Mouse (Mus musculus): ENCODE measurements around the gene Ntf3.

Ntf3 gene

GRCm38 (mm10) chr6:126159279-126160066, 7.2 kb downstream of the Ntf3 start:
- no peak for DNase-seq (ENCODE audit: low read depth, low spot score)

- DNase-seq (ENCODE audit: low read depth, low spot score) = no peak
Observed at GRCm38 (mm10) chr6:126155928-126156327, 10.8 kb downstream of the Ntf3 start.

- no peak for DNase-seq (ENCODE audit: low read depth, low spot score)
Observed at GRCm38 (mm10) chr6:126154372-126154982, 12.2 kb downstream of the Ntf3 start.

- DNase-seq (ENCODE audit: low read depth, low spot score) = no peak
Observed at GRCm38 (mm10) chr6:126153154-126153553, 13.6 kb downstream of the Ntf3 start.

GRCm38 (mm10) chr6:126143659-126144058, 23.1 kb downstream of the Ntf3 start:
- DNase-seq (ENCODE audit: low read depth, low spot score) = no peak

GRCm38 (mm10) chr6:126142741-126143140, 24.0 kb downstream of the Ntf3 start:
- no peak for DNase-seq (ENCODE audit: low read depth, low spot score)

- no peak for DNase-seq (ENCODE audit: low read depth, low spot score)
Observed at GRCm38 (mm10) chr6:126142021-126142554, 24.6 kb downstream of the Ntf3 start.

GRCm38 (mm10) chr6:126141472-126141871, 25.2 kb downstream of the Ntf3 start:
- DNase-seq (ENCODE audit: low read depth, low spot score) = no peak

GRCm38 (mm10) chr6:126140961-126141360, 25.7 kb downstream of the Ntf3 start:
- no peak for DNase-seq (ENCODE audit: low read depth, low spot score)

GRCm38 (mm10) chr6:126140416-126140815, 26.3 kb downstream of the Ntf3 start:
- DNase-seq (ENCODE audit: low read depth, low spot score) = no peak

- DNase-seq (ENCODE audit: low read depth, low spot score) = no peak
Observed at GRCm38 (mm10) chr6:126134155-126134906, 32.4 kb downstream of the Ntf3 start.

GRCm38 (mm10) chr6:126128238-126128637, 38.5 kb downstream of the Ntf3 start:
- DNase-seq (ENCODE audit: low read depth, low spot score) = no peak

- no peak for DNase-seq (ENCODE audit: low read depth, low spot score)
Observed at GRCm38 (mm10) chr6:126118247-126118646, 48.5 kb downstream of the Ntf3 start.

GRCm38 (mm10) chr6:126117191-126117590, 49.5 kb downstream of the Ntf3 start:
- DNase-seq (ENCODE audit: low read depth, low spot score) = no peak

GRCm38 (mm10) chr6:126114934-126115633, 51.6 kb downstream of the Ntf3 start:
- DNase-seq (ENCODE audit: low read depth, low spot score) = no peak

- no peak for DNase-seq (ENCODE audit: low read depth, low spot score)
Observed at GRCm38 (mm10) chr6:126110892-126111835, 55.5 kb downstream of the Ntf3 start.

- no peak for DNase-seq (ENCODE audit: low read depth, low spot score)
Observed at GRCm38 (mm10) chr6:126109184-126109583, 57.5 kb downstream of the Ntf3 start.

- no peak for DNase-seq (ENCODE audit: low read depth, low spot score)
Observed at GRCm38 (mm10) chr6:126108771-126109170, 57.9 kb downstream of the Ntf3 start.

- DNase-seq (ENCODE audit: low read depth, low spot score) = no peak
Observed at GRCm38 (mm10) chr6:126107398-126107797, 59.3 kb downstream of the Ntf3 start.

GRCm38 (mm10) chr6:126106798-126107173, 59.9 kb downstream of the Ntf3 start:
- DNase-seq (ENCODE audit: low read depth, low spot score) = no peak

Data from R1 (cell line).